In the genomic region with DNA sequence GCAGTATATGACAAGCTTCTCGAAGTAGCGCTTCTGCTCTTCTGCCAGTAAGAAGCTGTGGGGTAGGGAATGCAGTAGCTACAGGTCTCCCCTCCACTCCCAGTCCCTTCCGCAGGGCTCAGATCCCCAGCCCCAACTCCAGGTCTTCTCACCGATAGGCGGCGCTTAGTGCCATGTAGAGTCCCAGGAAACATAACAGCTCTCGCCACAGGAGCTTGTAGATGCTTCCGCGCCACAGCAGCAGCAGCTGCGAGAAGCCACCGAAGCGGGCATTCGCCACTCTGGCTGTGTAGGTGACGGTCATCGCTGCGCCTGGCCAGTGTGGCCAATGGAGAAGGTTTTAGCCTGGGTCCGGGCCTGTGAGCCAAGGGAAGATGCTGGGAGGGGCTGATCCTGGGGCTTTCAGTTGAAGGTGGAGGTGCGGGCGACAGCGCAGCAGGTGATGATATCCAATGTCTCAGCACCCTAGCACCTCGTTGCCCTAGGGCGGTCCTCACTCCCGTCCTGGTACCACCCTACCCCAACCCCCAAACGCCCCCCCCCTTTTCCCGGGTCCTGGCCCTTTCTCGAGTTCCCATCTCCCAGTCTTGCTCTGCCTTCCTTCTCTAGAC, we compare ENCODE assay signal across 8 mouse cellular contexts. TPM values are rescaled to one million over a fixed set of nuclear protein-coding genes. Genes with fewer than 3 reads are reported as not detected.
DNase-seq lines count a peak whose midpoint lies in the region; ATAC-seq lines count a peak whose summit lies in the region.

No protein-coding gene starts in this region.

- peak overlapping the region; percentile 44; the same call in 1 of the 2 replicates for H3K9ac ChIP-seq in limb, embryonic 12.5 days (replicated peaks)
- H3K9ac ChIP-seq in midbrain, embryonic 12.5 days (replicated peaks): peak overlapping the region; percentile 44

- WGBS in limb, embryonic 12.5 days: 6% methylated on average over 25 of the region's 26 CpGs
- 3% methylated on average over 26 of the region's 26 CpGs for WGBS in midbrain, embryonic 12.5 days

- 0 out of 2 replicates have a peak, but pooled peaks cover 3% of the 10 kb centered on the region for H3K9me3 ChIP-seq in limb, embryonic 12.5 days
- H3K9me3 ChIP-seq in midbrain, embryonic 12.5 days: no peaks in the 10 kb centered on the region

- H3K4me2 ChIP-seq in limb, embryonic 12.5 days: peak overlapping the region; percentile 56
- peak overlapping the region; percentile 64 for H3K4me2 ChIP-seq in midbrain, embryonic 12.5 days (replicated peaks)

- H3K4me1 ChIP-seq in limb, embryonic 12.5 days (replicated peaks): peaks cover 5% of the 10 kb centered on the region; the same call in 1 of the 2 replicates
- H3K4me1 ChIP-seq in midbrain, embryonic 12.5 days: peaks cover 9% of the 10 kb centered on the region

- H3K36me3 ChIP-seq in limb, embryonic 12.5 days: peaks cover 14% of the 10 kb centered on the region
- H3K36me3 ChIP-seq in midbrain, embryonic 12.5 days: peaks cover 13% of the 10 kb centered on the region

- H3K4me3 ChIP-seq in limb, embryonic 12.5 days (replicated peaks): peak overlapping the region; percentile 32
- H3K4me3 ChIP-seq in midbrain, embryonic 12.5 days: peak overlapping the region; percentile 36

- peaks cover 64% of the 10 kb centered on the region for H3K27me3 ChIP-seq in limb, embryonic 12.5 days
- peaks cover 64% of the 10 kb centered on the region for H3K27me3 ChIP-seq in midbrain, embryonic 12.5 days

- ATAC-seq in limb, embryonic 12.5 days (ENCODE audit: insufficient number of reproducible peaks, insufficient read depth, low FRiP score, low TSS enrichment, low read depth): no peak
- peak; percentile 52 for ATAC-seq in midbrain, embryonic 12.5 days (ENCODE audit: low FRiP score, low read depth)

- peak; percentile 56 for DNase-seq in gastrocnemius, adult 18-20 months (ENCODE audit: low spot score)
- no peak for DNase-seq in gastrocnemius, postnatal 25 days
- DNase-seq in cerebellum, postnatal 14 days: peak; percentile 65 to 78
- DNase-seq in frontal cortex, postnatal 36 days (ENCODE audit: low spot score in 2 of 2): peak; percentile 71 to 82
- DNase-seq in kidney, adult 11 months: peak; percentile 73
- DNase-seq in spleen, adult 18-20 months: peak; percentile 56 to 74

- H3K27ac ChIP-seq in limb, embryonic 12.5 days: no peak overlapping the region
- H3K27ac ChIP-seq in midbrain, embryonic 12.5 days (replicated peaks): no peak overlapping the region

RNA-seq across cellular contexts. Expression of gene Best2, which starts 1.0 kb away (rescaled TPM):
- not detected for total RNA-seq in gastrocnemius, adult 18-20 months (2021)
- total RNA-seq in gastrocnemius, postnatal 25 days (2021): not detected
- not detected in 2 replicates for polyA plus RNA-seq in limb, embryonic 12.5 days (2016; fragmentation: Nextera tagmentation; extraction: Ambion mirVana)
- not detected in 2 replicates for polyA plus RNA-seq in midbrain, embryonic 12.5 days (2016; fragmentation: Nextera tagmentation; extraction: Ambion mirVana)

RNA-seq across cellular contexts. Expression of gene Asna1, which starts 11.7 kb away (rescaled TPM):
- 10 to 100 TPM; 53.6 to 58.0 TPM for total RNA-seq in gastrocnemius, adult 18-20 months (2021)
- 10 to 100 TPM; 45.6 to 48.2 TPM for total RNA-seq in gastrocnemius, postnatal 25 days (2021)
- polyA plus RNA-seq in limb, embryonic 12.5 days (2016; fragmentation: Nextera tagmentation; extraction: Ambion mirVana): 134 TPM in 2 replicates
- 137 and 146 TPM in 2 replicates for polyA plus RNA-seq in midbrain, embryonic 12.5 days (2016; fragmentation: Nextera tagmentation; extraction: Ambion mirVana)

RNA-seq across cellular contexts. Expression of gene Trir, which starts 13.3 kb away (rescaled TPM):
- total RNA-seq in gastrocnemius, adult 18-20 months (2021): 10 to 100 TPM; 70.4 to 78.8 TPM
- 10 to 100 TPM; 66.5 to 69.4 TPM for total RNA-seq in gastrocnemius, postnatal 25 days (2021)
- polyA plus RNA-seq in limb, embryonic 12.5 days (2016; fragmentation: Nextera tagmentation; extraction: Ambion mirVana): 177 and 182 TPM in 2 replicates
- polyA plus RNA-seq in midbrain, embryonic 12.5 days (2016; fragmentation: Nextera tagmentation; extraction: Ambion mirVana): 164 and 178 TPM in 2 replicates

RNA-seq across cellular contexts. Expression of gene Hook2, which starts 22.9 kb away (rescaled TPM):
- total RNA-seq in gastrocnemius, adult 18-20 months (2021): 1 to 10 TPM; 2.1 to 2.7 TPM
- total RNA-seq in gastrocnemius, postnatal 25 days (2021): 1 to 10 TPM; 1.1 to 1.3 TPM
- 19.3 and 19.7 TPM in 2 replicates for polyA plus RNA-seq in limb, embryonic 12.5 days (2016; fragmentation: Nextera tagmentation; extraction: Ambion mirVana)
- 17.7 and 18.7 TPM in 2 replicates for polyA plus RNA-seq in midbrain, embryonic 12.5 days (2016; fragmentation: Nextera tagmentation; extraction: Ambion mirVana)

RNA-seq across cellular contexts. Expression of gene Tnpo2, which starts 23.4 kb away (rescaled TPM):
- 10 to 100 TPM; 27.6 to 35.4 TPM for total RNA-seq in gastrocnemius, adult 18-20 months (2021)
- total RNA-seq in gastrocnemius, postnatal 25 days (2021): 10 to 100 TPM; 23.5 to 27.9 TPM
- 30.5 and 31.7 TPM in 2 replicates for polyA plus RNA-seq in limb, embryonic 12.5 days (2016; fragmentation: Nextera tagmentation; extraction: Ambion mirVana)
- polyA plus RNA-seq in midbrain, embryonic 12.5 days (2016; fragmentation: Nextera tagmentation; extraction: Ambion mirVana): 42.0 and 45.4 TPM in 2 replicates
